Mouse (Mus musculus) 3T3-L1 (cell line): ENCODE data around the gene Ear1.
"Not testable (repeated sequence)": the region's sequence is repeated elsewhere in the genome, so short reads cannot be mapped to it uniquely, and the experiment has no call there.

Experiments used
- DNase-seq: peaks from one replicate; pipeline ENCODE4 v3.0.0-alpha.2; 2015; ENCODE audit warnings: low read depth, low spot score

Ear1 gene

DNA sequence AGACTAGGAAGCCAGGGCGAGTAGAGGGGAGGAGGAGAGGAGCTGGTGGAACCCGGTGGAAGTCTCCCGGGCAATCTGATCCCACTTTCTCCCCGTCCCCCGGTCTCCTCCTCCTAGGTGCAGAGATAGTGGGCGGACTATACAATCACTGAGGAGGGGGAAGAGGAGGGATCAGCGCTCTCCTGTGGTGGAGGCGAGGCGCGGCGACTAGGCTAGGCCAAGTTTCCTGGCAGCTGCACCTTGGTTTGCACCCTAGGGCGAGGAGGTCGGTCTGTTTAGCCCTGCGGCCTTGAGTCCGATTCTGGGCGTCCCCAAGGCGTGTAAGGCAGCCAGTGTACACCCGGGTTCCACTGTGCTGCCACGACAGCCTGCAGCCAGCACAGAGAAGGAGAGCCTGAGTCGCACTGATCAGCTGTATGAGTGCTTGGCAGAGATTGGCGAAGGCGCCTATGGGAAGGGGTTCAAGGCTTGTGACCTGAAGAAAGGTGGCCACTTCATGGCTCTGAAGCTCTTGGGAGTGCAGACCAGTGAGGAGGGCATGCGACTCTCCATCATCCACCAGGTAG, 78.3 kb downstream of the Ear1 start:
- not testable (repeated sequence) for DNase-seq

GRCm38 (mm10) chr14:43796069-43796904, 79.0 kb downstream of the Ear1 start:
- no peak for DNase-seq

DNA sequence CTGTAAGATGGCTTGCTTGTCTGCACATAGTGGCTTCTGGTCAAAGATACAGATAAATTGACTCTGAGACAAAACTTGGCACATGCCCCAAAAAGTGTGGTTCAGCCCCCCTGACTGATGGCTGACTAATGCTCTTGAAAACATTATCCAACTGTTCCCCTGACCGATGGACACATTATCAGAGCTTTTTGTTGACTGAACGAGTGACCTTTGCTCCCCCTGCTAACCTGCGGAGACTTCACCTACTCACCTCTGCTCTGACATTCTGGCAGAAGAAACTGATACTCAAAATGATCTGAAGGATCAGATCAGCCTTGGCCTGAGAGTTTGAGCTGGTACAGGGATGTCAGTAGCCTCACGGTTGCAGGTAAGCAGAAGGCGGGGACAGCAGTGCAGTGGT, 81.5 kb downstream of the Ear1 start:
- peak; percentile 24 for DNase-seq

DNA sequence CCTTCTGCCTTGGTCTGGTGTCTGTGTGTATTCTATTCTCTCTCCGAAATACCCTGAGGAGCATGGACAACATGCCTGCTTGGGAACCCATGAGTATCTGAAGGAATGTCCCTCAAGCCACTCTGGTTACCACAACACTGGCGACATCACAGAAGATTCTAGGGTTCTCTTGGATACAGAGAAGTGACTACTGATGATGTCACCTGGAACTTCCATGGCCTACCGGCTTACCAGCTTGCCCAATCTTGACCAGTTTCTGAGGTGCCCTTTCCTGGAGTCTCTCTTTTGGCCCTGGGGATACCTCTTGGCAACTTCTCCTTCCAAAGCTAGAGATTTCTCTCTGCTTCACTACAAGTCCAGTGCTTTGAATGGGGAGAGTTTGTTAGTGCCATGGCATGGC, 90.7 kb downstream of the Ear1 start, which contains the start of gene Gm8180:
Gene Gm8180 (minus strand): TSS at position 101 of the 400 bp plus-strand sequence.
- DNase-seq, result not testable (repeated sequence)
